Mouse (Mus musculus) stomach, postnatal 0 days (tissue): ENCODE data around the gene Ryr1. TPM values are rescaled to one million over a fixed set of nuclear protein-coding genes. Genes with fewer than 3 reads are reported as not detected.

Experiments used
- ATAC-seq: fragments of 200-750 bp; cut with Nextera tagmentation; 2 replicates; pipeline ENCODE4 v1.8.0; 2017; ENCODE audit not compliant: low FRiP score, low TSS enrichment
- DNase-seq: peaks from one replicate; pipeline ENCODE4 v3.0.0-alpha.2; 2016; ENCODE audit warnings: low spot score
- H3K27ac ChIP-seq: fragments of 300-500 bp; sonication (generic); replicated peaks from 2 replicates; pipeline ENCODE4 v1.5.1; 2014; ENCODE audit warnings: mild to moderate bottlenecking, control low read depth
- H3K27me3 ChIP-seq: fragments of 300-500 bp; sonication (generic); 2 replicates; pipeline ENCODE4 v1.6.1; 2014; ENCODE audit warnings: low read length; ENCODE audit not compliant: control insufficient read depth, insufficient read depth
- H3K36me3 ChIP-seq: fragments of 300-500 bp; sonication (generic); 2 replicates; pipeline ENCODE4 v1.6.1; 2014; ENCODE audit warnings: low read length, mixed read lengths; ENCODE audit not compliant: control insufficient read depth, insufficient read depth
- H3K4me1 ChIP-seq: fragments of 300-500 bp; sonication (generic); replicated peaks from 2 replicates; pipeline ENCODE4 v1.6.1; 2014; ENCODE audit warnings: antibody characterized with exemption; ENCODE audit not compliant: control insufficient read depth, insufficient read depth
- H3K4me2 ChIP-seq: fragments of 300-500 bp; sonication (generic); replicated peaks from 2 replicates; pipeline ENCODE4 v1.6.1; 2014; ENCODE audit warnings: low read depth, mild to moderate bottlenecking, control low read depth, moderate library complexity
- H3K4me3 ChIP-seq: fragments of 300-500 bp; sonication (generic); 2 replicates; pipeline ENCODE4 v1.5.1; 2014; ENCODE audit warnings: low read depth, low read length, control low read depth
- H3K9ac ChIP-seq: fragments of 300-500 bp; sonication (generic); 2 replicates; pipeline ENCODE4 v1.6.1; 2014; ENCODE audit warnings: mild to moderate bottlenecking, low read length, control low read depth, mixed read lengths
- H3K9me3 ChIP-seq: fragments of 300-500 bp; sonication (generic); 2 replicates; pipeline ENCODE4 v1.6.1; 2016; ENCODE audit warnings: low read length; ENCODE audit not compliant: control insufficient read depth
- CTCF ChIP-seq: IDR thresholded peaks from 2 replicates; pipeline ENCODE4 v1.5.1; 2016; ENCODE audit warnings: antibody characterized with exemption, low read depth, mild to moderate bottlenecking, moderate library complexity
- EP300 ChIP-seq: optimal IDR thresholded peaks from 2 replicates; pipeline ENCODE3; 2016; ENCODE audit warnings: antibody characterized with exemption
- WGBS: fragments of 180-500 bp; shearing (Covaris S2); extraction: QIAGEN DNeasy Blood & Tissue Kit; methylation state at CpG from one replicate; pipeline ENCODE4 v1.1.7; 2014; 5-methylcytosine and 5-hydroxymethylcytosine counted together
- polyA plus RNA-seq: library from polyadenylated mRNA; unstranded; fragments of >200 nt; fragmentation: Nextera tagmentation; extraction: Ambion mirVana; gene quantifications from 2 replicates; pipeline ENCODE4 v1.2.1, GENCODE M21; 2015

Gene Ryr1
- polyA plus RNA-seq, 1 experiment from 2014 or later: 0.11 TPM

DNA sequence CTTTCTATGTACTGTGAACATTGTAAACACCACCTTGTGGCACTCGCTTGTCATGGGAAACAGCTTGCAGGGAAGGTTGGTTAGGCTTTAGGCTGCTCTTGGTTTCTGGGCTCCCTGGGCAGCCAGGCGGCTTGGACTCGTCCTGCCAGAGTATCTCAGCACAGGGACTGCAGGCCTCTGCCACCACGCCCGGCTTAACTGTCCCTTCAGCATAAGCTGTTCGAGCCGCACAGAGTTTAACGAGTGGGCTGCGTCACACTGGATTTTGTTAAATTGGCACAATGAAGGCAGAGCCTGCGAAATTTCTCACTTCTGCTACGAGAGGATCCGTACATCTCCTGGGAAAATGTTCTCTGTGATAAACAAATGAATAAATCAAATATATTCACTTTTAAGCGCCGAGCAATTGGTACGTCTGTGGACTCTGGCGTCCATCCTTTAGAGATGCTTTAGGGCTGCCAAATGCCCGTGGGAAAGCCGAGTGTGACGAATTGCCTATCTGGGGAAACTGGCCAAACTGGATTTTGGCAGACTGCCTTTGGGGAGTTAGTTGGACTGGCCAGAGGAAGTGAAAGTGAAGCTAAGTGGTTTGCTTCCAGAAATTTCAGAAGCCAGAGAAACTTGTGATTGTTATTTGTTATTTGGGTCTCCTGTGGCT lies 81.8 kb downstream of the Ryr1 start:
- ATAC-seq: peak; percentile 57; the same call in 1 of the 2 replicates
- WGBS: 18% methylated on average over 19 of the region's 19 CpGs
- Histone ChIP-seq H3K4me2 (peak overlapping the region; percentile 33), H3K27me3 (no peaks in the 10 kb centered on the region), H3K27ac (peak overlapping the region; percentile 77), H3K4me1 (peaks cover 10% of the 10 kb centered on the region), H3K4me3 (no peak overlapping the region), H3K9me3 (no peaks in the 10 kb centered on the region), H3K9ac (peak overlapping the region; percentile 27; the same call in 1 of the 2 replicates), H3K36me3 (no peaks in the 10 kb centered on the region)
- TF ChIP-seq CTCF (0 out of 2 replicates have a peak, but pooled peaks have one; percentile 34), EP300 (no peak)
- peak; percentile 73 for DNase-seq

GRCm38 (mm10) chr7:29041194-29041593 lies 83.8 kb downstream of the Ryr1 start:
- Histone ChIP-seq H3K36me3 (no peaks in the 10 kb centered on the region), H3K4me3 (no peak overlapping the region), H3K27ac (no peak overlapping the region), H3K9me3 (no peaks in the 10 kb centered on the region), H3K4me1 (peaks cover 10% of the 10 kb centered on the region), H3K9ac (no peak overlapping the region), H3K4me2 (no peak overlapping the region), H3K27me3 (no peaks in the 10 kb centered on the region)
- ATAC-seq (no peak), DNase-seq (no peak)
- WGBS: 72% methylated on average over 5 of the region's 5 CpGs
- TF ChIP-seq EP300: no peak
- TF ChIP-seq CTCF: peak; percentile 49

DNA sequence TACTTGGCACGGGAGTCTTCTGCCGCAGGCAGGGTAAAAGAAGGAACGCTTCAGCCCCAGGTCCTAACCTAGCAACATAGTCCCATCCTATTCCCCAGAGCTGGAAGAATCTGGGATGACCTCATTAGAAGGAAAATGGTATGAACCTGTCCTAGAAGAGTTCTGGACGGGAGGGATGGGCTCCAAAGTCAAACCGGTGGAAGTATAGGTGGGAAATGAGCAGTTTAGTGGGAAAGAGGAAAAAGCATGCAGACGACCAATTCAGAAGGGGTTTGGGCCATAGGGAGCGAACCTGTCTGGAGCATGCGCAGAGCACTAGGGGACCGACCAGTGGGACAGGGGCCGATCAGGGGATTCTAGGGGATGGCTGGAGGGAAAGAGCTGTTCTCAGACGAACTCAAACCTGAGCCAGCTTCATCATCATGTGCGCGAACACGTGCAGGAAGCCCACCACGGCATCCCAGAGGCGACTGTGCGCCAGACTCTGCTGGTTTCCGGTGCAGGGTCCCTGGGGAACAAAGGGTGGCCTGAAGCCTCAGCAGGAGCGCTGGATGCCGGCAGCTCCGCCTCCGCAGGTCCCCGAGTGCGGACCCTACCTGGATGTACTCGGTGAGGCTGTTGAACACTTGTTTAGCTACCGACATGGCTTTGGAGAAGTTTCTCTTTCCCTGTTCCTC lies 84.9 kb downstream of the Ryr1 start:
- DNase-seq (no peak), ATAC-seq (no peak)
- no peaks in the 10 kb centered on the region for H3K9me3 ChIP-seq
- peak overlapping the region; percentile 57 for H3K4me2 ChIP-seq
- peak overlapping the region; percentile 28 for H3K4me3 ChIP-seq
- H3K27ac ChIP-seq: no peak overlapping the region
- no peaks in the 10 kb centered on the region for H3K36me3 ChIP-seq
- TF ChIP-seq CTCF (no peak), EP300 (no peak)
- no peaks in the 10 kb centered on the region for H3K27me3 ChIP-seq
- 2% methylated on average over 26 of the region's 26 CpGs for WGBS
- H3K4me1 ChIP-seq: peaks cover 10% of the 10 kb centered on the region
- H3K9ac ChIP-seq: peak overlapping the region; percentile 52; the same call in 1 of the 2 replicates

GRCm38 (mm10) chr7:29039604-29039984 lies 85.4 kb downstream of the Ryr1 start:
- H3K36me3 ChIP-seq: no peaks in the 10 kb centered on the region
- H3K4me2 ChIP-seq: peak overlapping the region; percentile 57
- H3K4me3 ChIP-seq: peak overlapping the region; percentile 28
- DNase-seq (peak; percentile 88), ATAC-seq (peak; percentile 55)
- TF ChIP-seq CTCF (peak; percentile 94), EP300 (no peak)
- no peaks in the 10 kb centered on the region for H3K9me3 ChIP-seq
- WGBS: under 1% methylated on average over 11 of the region's 11 CpGs
- no peak overlapping the region for H3K27ac ChIP-seq
- H3K4me1 ChIP-seq: peaks cover 10% of the 10 kb centered on the region
- H3K9ac ChIP-seq: no peak overlapping the region; the same call in 1 of the 2 replicates
- H3K27me3 ChIP-seq: no peaks in the 10 kb centered on the region

- 0 out of 2 replicates have a peak, but pooled peaks cover 2% of the 10 kb centered on the region for H3K4me1 ChIP-seq
- no peak overlapping the region for H3K27ac ChIP-seq
- DNase-seq: no peak
- H3K4me2 ChIP-seq: no peak overlapping the region
- no peaks in the 10 kb centered on the region for H3K36me3 ChIP-seq
- ATAC-seq: no peak
- TF ChIP-seq CTCF (peak; percentile 33), EP300 (no peak)
- H3K27me3 ChIP-seq: no peaks in the 10 kb centered on the region
- no peak overlapping the region for H3K4me3 ChIP-seq
- WGBS: 76% methylated on average over 6 of the region's 6 CpGs
- H3K9ac ChIP-seq: no peak overlapping the region
- no peaks in the 10 kb centered on the region for H3K9me3 ChIP-seq
Observed at GRCm38 (mm10) chr7:29037261-29037660, 87.7 kb downstream of the Ryr1 start.

GRCm38 (mm10) chr7:29032685-29033084 lies 92.3 kb downstream of the Ryr1 start:
- ATAC-seq: no peak
- TF ChIP-seq CTCF: peak; percentile 66
- TF ChIP-seq EP300: no peak
- WGBS: 76% methylated on average over 5 of the region's 5 CpGs

More at GRCm38 (mm10) chr7:29032685-29033084, 92.3 kb downstream of the Ryr1 start:
- Histone ChIP-seq H3K4me3 (no peak overlapping the region), H3K9me3 (no peaks in the 10 kb centered on the region), H3K36me3 (no peaks in the 10 kb centered on the region), H3K27ac (no peak overlapping the region), H3K27me3 (no peaks in the 10 kb centered on the region), H3K9ac (no peak overlapping the region), H3K4me2 (no peak overlapping the region), H3K4me1 (no peaks in the 10 kb centered on the region)
- no peak for DNase-seq
